Mouse (Mus musculus) C2C12 (cell line): ENCODE results near the gene Crx. TPM values are rescaled to one million over a fixed set of nuclear protein-coding genes. Genes with fewer than 3 reads are reported as not detected.
A peak's percentile ranks its signal among the peaks of the same experiment; 100 is the strongest.
"Not testable (repeated sequence)": the region's sequence is repeated elsewhere in the genome, so short reads cannot be mapped to it uniquely, and the experiment has no call there.

Source experiments
- H3K27me3 ChIP-seq: one replicate; pipeline ENCODE4 v1.6.1; 2011; ENCODE audit not compliant: control insufficient read depth, insufficient read depth, insufficient read length
- H3K36me3 ChIP-seq: one replicate; pipeline ENCODE4 v1.6.1; 2011; ENCODE audit not compliant: control insufficient read depth, insufficient read depth
- H3K4me3 ChIP-seq: one replicate; pipeline ENCODE4 v1.5.1; 2011; ENCODE audit warnings: mild to moderate bottlenecking, control low read depth; ENCODE audit not compliant: poor library complexity, insufficient read depth, severe bottlenecking
- H3K79me2 ChIP-seq: one replicate; pipeline ENCODE4 v1.6.1; 2011; ENCODE audit not compliant: control insufficient read depth, insufficient read depth
- H3K79me3 ChIP-seq: one replicate; pipeline ENCODE4 v1.6.1; 2011; ENCODE audit warnings: low read depth, control low read depth
- H3ac ChIP-seq: one replicate; pipeline ENCODE3; 2011; ENCODE audit warnings: low read depth; ENCODE audit not compliant: control insufficient read depth, insufficient read length
- CEBPB ChIP-seq: IDR thresholded peaks from one replicate; pipeline ENCODE4 v1.6.1; 2011; ENCODE audit warnings: low read depth, mild to moderate bottlenecking, control low read depth, moderate library complexity
- CTCF ChIP-seq: IDR thresholded peaks from one replicate; pipeline ENCODE4 v1.5.1; 2011; ENCODE audit not compliant: control insufficient read depth, insufficient read depth, insufficient read length
- FOSL1 ChIP-seq: IDR thresholded peaks from one replicate; pipeline ENCODE4 v1.8.0; 2011; ENCODE audit warnings: mild to moderate bottlenecking, low read length; ENCODE audit not compliant: poor library complexity, insufficient read depth, severe bottlenecking
- MAX ChIP-seq: IDR thresholded peaks from one replicate; pipeline ENCODE4 v1.6.1; 2011; ENCODE audit warnings: mild to moderate bottlenecking, control low read depth
- MYOD1 ChIP-seq: IDR thresholded peaks from one replicate; pipeline ENCODE4 v1.6.1; 2011; ENCODE audit warnings: low read depth; ENCODE audit not compliant: control insufficient read depth, insufficient read length
- MYOG ChIP-seq: IDR thresholded peaks from one replicate; pipeline ENCODE4 v1.6.1; 2011; ENCODE audit not compliant: control insufficient read depth, insufficient read length; ENCODE audit errors: extremely low read depth
- USF1 ChIP-seq: IDR thresholded peaks from one replicate; pipeline ENCODE4 v1.6.1; 2011; ENCODE audit warnings: low read depth, mild to moderate bottlenecking, control low read depth, moderate library complexity
- polyA plus RNA-seq: library from polyadenylated mRNA; unstranded; fragments of >200 nt; fragmentation: generic; extraction: Trizol; gene quantifications from one replicate; pipeline ENCODE4 v1.2.1, GENCODE M21; 2012; ENCODE audit warnings: missing spikeins

Gene Crx
- polyA plus RNA-seq, 1 experiment, result not detected

DNA sequence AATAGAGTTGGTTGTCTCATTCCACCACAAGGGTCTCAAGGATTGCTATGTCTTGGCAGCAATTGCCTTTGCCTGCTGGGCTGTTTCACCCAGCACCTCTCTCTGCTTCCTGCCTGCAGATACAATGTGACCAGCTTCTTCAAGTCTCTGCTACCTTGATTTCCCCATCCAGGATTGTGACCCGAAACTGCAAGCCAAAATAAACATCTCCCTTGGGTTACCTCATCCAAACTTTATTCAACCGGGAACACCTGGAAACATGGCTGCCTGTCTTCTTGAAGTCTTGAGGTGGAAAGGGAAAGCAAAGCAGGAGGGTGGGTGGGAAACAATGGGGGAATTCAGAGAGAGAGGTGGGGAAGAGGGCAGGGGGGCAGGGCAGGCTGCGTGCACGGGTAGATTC is 37.2 kb upstream of the Crx start:
- TF ChIP-seq CEBPB (no peak), MAX (no peak), USF1 (no peak), MYOD1 (no peak), MYOG (no peak), CTCF (no peak), FOSL1 (no peak)
- peaks cover 23% of the 10 kb centered on the region for H3K79me3 ChIP-seq
- H3ac ChIP-seq, result no peak overlapping the region
- H3K4me3 ChIP-seq, result no peak overlapping the region
- peaks cover 30% of the 10 kb centered on the region for H3K79me2 ChIP-seq
- H3K36me3 ChIP-seq, result peaks cover 24% of the 10 kb centered on the region
- no peaks in the 10 kb centered on the region for H3K27me3 ChIP-seq

DNA sequence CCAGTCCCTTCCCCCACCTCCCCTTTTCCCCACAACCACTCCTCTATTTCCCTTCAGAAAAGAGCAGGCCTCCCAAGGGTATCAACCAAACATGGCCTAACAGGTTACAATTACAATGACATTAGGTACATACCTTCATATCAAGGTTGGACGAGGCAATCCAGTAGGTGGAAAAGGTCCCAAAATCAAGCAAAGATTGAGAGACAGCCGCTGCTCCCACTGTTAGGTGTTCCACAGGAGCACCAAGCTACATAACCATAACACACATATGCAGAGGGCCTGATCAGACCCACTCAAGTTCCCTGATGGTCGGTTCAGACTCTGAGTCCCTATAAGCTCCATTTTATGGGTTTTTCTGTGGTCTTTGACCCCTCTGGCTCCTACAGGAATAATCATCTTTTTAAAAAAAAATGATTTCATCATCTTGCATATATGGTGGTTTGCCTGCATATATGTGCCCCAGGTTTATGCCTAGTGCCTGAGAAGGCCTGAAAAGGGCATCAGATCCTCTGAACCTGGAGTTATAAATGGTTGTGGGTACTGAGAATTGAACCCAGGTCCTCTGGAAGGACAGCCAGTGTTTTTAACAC is 36.5 kb upstream of the Crx start:
- peaks cover 22% of the 10 kb centered on the region for H3K79me2 ChIP-seq
- peaks cover 24% of the 10 kb centered on the region for H3K36me3 ChIP-seq
- peaks cover 15% of the 10 kb centered on the region for H3K79me3 ChIP-seq
- no peak overlapping the region for H3ac ChIP-seq
- no peaks in the 10 kb centered on the region for H3K27me3 ChIP-seq
- no peak for TF ChIP-seq MYOD1
- TF ChIP-seq CEBPB, result no peak
- no peak for TF ChIP-seq MAX
- TF ChIP-seq USF1, result no peak
- TF ChIP-seq FOSL1, result no peak
- TF ChIP-seq MYOG, result no peak
- no peak for TF ChIP-seq CTCF
- no peak overlapping the region for H3K4me3 ChIP-seq

DNA sequence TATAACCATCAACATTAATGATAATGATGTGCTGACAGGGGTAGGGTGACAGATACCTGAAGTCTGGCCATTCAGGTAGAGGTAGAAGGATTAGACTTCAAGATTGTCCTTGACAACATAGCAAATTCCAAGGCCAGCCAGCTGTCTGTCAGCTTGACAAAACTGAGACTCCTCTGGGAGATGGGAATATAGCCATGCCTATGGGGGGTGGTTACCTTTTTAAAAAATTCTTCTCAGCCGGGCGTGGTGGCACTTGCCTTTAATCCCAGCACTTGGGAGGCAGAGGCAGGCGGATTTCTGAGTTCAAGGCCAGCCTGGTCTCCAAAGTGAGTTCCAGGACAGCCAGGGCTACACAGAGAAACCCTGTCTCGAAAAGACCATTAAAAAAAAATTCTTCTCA is 35.9 kb upstream of the Crx start:
- peaks cover 17% of the 10 kb centered on the region for H3K79me2 ChIP-seq
- not testable (repeated sequence) for H3K79me3 ChIP-seq, H3ac ChIP-seq, H3K4me3 ChIP-seq, H3K27me3 ChIP-seq
- peaks cover 24% of the 10 kb centered on the region for H3K36me3 ChIP-seq

DNA sequence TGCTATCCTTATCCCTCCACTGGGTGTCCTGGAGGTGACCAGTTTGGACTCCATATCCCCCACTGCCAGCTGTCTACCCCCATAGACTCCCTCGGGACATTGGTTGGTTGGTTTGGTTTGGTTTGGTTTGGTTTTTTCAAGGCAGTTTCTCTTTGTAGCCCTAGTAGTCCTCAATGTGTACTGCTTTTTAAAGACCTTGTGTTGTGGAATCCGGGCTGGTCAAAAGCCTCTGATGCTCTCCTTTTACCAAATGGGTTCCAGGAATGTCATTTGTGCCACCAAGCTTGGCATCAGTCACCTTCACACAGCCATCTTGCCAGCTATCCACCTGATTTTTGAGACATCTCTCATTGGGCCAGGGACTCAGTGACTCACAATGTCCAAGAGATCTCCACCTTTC is 35.0 kb upstream of the Crx start:
- H3ac ChIP-seq, result no peak overlapping the region
- H3K79me2 ChIP-seq, result peaks cover 8% of the 10 kb centered on the region
- H3K27me3 ChIP-seq, result no peaks in the 10 kb centered on the region
- TF ChIP-seq CTCF (no peak), FOSL1 (no peak), MYOD1 (no peak), MAX (no peak), USF1 (no peak), MYOG (no peak), CEBPB (no peak)
- peaks cover 18% of the 10 kb centered on the region for H3K36me3 ChIP-seq
- H3K79me3 ChIP-seq, result peaks cover under 1% of the 10 kb centered on the region
- no peak overlapping the region for H3K4me3 ChIP-seq

DNA sequence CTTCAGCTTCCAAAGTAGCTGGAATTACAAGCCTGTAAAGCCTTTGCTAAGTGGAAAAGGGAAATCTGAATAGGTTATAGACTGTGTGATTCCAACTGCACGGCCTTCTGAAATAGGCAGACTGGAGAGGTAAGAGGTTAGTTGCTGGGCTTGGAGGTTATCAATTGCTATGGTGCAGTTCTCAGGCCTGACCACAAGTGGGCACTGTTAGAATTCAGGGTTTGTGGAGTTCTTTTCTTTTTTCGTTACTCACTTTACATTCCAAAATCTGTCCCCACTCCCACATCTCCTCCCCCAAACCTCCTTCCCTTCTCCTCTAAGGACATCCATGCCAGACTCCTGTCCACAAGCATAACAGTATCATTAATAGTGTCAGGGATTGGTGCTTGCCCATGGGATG is 34.5 kb upstream of the Crx start:
- Histone ChIP-seq H3ac (no peak overlapping the region), H3K27me3 (no peaks in the 10 kb centered on the region), H3K79me3 (no peaks in the 10 kb centered on the region), H3K79me2 (peaks cover 3% of the 10 kb centered on the region), H3K4me3 (no peak overlapping the region), H3K36me3 (peaks cover 17% of the 10 kb centered on the region)
- no peak for TF ChIP-seq USF1
- TF ChIP-seq MAX, result no peak
- peak; percentile 8 for TF ChIP-seq CTCF

DNA sequence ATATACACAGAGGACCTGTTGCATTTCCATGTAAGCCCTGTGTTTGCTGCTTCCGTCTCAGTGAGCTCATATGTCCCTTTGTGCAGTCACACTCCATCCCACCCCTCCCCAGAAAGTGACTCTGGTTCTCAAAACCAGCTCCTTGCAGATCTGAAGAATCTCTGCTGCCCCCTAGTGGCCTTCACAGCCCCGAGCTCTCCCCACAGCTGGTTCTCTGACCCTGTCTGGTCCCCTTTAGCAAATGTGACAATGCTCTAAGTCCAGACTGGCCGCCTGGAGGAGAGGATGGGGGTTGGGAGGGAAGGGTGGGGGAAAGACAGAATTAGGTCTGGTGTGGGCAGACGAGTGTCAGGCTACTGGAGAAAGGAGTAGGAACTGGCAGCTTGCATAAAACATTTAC is 32.4 kb upstream of the Crx start:
- Histone ChIP-seq H3K36me3 (peaks cover 7% of the 10 kb centered on the region), H3K27me3 (peaks cover 4% of the 10 kb centered on the region)
- TF ChIP-seq MYOG (no peak), CTCF (peak; percentile 51), FOSL1 (no peak), USF1 (no peak), CEBPB (no peak), MAX (no peak), MYOD1 (no peak)

DNA sequence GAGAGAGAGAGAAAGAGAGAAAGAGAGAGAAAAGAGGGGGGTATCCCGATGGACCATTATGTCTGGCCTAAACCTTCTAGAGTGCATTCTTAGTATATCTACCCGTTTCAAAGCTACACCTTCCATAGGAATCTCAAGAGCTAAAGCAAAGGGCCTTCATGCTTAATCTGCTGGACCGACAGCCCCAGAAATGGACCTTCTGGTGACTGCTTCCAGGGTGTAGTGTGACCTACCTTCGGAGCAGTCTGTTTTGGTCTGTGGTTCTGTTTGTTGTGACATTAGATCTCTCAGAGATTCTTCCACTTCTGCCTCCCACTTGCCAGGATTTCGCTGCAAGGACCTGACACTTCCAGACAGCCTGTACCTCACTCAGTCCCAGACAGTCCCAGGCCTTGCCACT is 30.8 kb upstream of the Crx start:
- H3K79me2 ChIP-seq, result no peaks in the 10 kb centered on the region
- H3K4me3 ChIP-seq, result no peak overlapping the region
- H3K27me3 ChIP-seq, result peaks cover 14% of the 10 kb centered on the region
- TF ChIP-seq MYOD1 (no peak), CEBPB (no peak), USF1 (no peak), FOSL1 (no peak), CTCF (no peak), MYOG (no peak), MAX (no peak)
- no peak overlapping the region for H3ac ChIP-seq
- no peaks in the 10 kb centered on the region for H3K36me3 ChIP-seq
- no peaks in the 10 kb centered on the region for H3K79me3 ChIP-seq

More for the DNA sequence above, 32.4 kb upstream of the Crx start:
- Histone ChIP-seq H3K79me2 (no peaks in the 10 kb centered on the region), H3K4me3 (no peak overlapping the region), H3K79me3 (no peaks in the 10 kb centered on the region), H3ac (no peak overlapping the region)
